Mouse (Mus musculus) liver, postnatal 0 days (tissue): ENCODE results near the gene Pde3a. TPM values are rescaled to one million over a fixed set of nuclear protein-coding genes. Genes with fewer than 3 reads are reported as not detected.

ENCODE experiments used
- ATAC-seq: fragments of 200-750 bp; cut with Nextera tagmentation; 2 replicates; pipeline ENCODE4 v1.8.0; 2017; ENCODE audit warnings: mild to moderate bottlenecking, moderate library complexity
- DNase-seq: peaks from one replicate; pipeline ENCODE4 v3.0.0-alpha.2; 2016
- H3K27ac ChIP-seq: fragments of 300-500 bp; sonication (generic); 2 replicates; pipeline ENCODE4 v1.5.1; 2014; ENCODE audit warnings: antibody characterized with exemption, moderate library complexity, mild to moderate bottlenecking, low read depth
- H3K27me3 ChIP-seq: fragments of 300-500 bp; sonication (generic); 2 replicates; pipeline ENCODE4 v1.6.1; 2014; ENCODE audit warnings: low read length, control low read depth, mixed read lengths; ENCODE audit not compliant: insufficient read depth
- H3K36me3 ChIP-seq: fragments of 300-500 bp; sonication (generic); replicated peaks from 2 replicates; pipeline ENCODE4 v1.6.1; 2014; ENCODE audit warnings: mild to moderate bottlenecking, control low read depth, low read length, moderate library complexity, mixed read lengths; ENCODE audit not compliant: insufficient read depth
- H3K4me1 ChIP-seq: fragments of 300-500 bp; sonication (generic); 2 replicates; pipeline ENCODE4 v1.6.1; 2014; ENCODE audit warnings: antibody characterized with exemption, mild to moderate bottlenecking, control low read depth; ENCODE audit not compliant: insufficient read depth
- H3K4me2 ChIP-seq: fragments of 300-500 bp; sonication (generic); 2 replicates; pipeline ENCODE4 v1.6.1; 2014; ENCODE audit warnings: low read depth, mild to moderate bottlenecking, low read length, moderate library complexity, mixed read lengths
- H3K4me3 ChIP-seq: fragments of 300-500 bp; sonication (generic); 2 replicates; pipeline ENCODE4 v1.5.1; 2014; ENCODE audit warnings: low read depth, low read length
- H3K9ac ChIP-seq: fragments of 300-500 bp; sonication (generic); replicated peaks from 2 replicates; pipeline ENCODE4 v1.6.1; 2014; ENCODE audit warnings: mild to moderate bottlenecking, moderate library complexity
- H3K9me3 ChIP-seq: fragments of 300-500 bp; sonication (generic); 2 replicates; pipeline ENCODE4 v1.6.1; 2016; ENCODE audit warnings: mild to moderate bottlenecking, control low read depth, low read length, mixed read lengths
- CTCF ChIP-seq: sonication (generic); IDR thresholded peaks from 2 replicates; pipeline ENCODE4 v1.5.1; 2016; ENCODE audit warnings: antibody characterized with exemption, low read depth
- EP300 ChIP-seq: IDR thresholded peaks from 2 replicates; pipeline ENCODE4 v1.6.1; 2016; ENCODE audit warnings: antibody characterized with exemption, low read depth, mild to moderate bottlenecking
- WGBS: fragments of 180-500 bp; shearing (Covaris S2); extraction: QIAGEN DNeasy Blood & Tissue Kit; methylation state at CpG from one replicate; pipeline ENCODE4 v1.1.7; 2014; ENCODE audit not compliant: insufficient replicate concordance; 5-methylcytosine and 5-hydroxymethylcytosine counted together
- polyA plus RNA-seq: library from polyadenylated mRNA; unstranded; fragments of >200 nt; fragmentation: Nextera tagmentation; extraction: Ambion mirVana; gene quantifications from 2 replicates; pipeline ENCODE4 v1.2.1, GENCODE M21; 2015

Pde3a gene
- polyA plus RNA-seq, 1 experiment from 2014 or later: 1.3 TPM

DNA sequence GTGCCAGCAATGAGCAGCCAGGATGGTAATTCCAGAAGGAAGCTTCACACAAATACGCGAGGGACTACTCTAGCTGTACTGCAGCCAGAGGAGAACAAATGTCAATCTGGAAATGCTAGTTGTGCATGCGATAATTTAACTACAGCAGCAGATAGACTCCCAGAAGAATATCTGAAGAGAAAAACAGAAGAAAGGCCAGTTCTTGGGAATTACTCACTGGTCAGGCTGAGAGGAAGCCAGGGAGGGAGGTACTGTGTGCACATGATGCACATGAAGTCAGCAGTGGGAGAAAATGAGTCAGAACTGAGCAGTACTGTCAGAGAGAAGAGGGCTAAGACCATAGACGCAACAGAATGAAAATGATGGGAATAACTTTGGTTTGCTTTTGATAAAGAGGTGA is 159.7 kb downstream of the Pde3a start:
- DNase-seq (no peak), ATAC-seq (no peak)
- Histone ChIP-seq H3K27ac (no peak overlapping the region), H3K9me3 (no peaks in the 10 kb centered on the region), H3K4me1 (no peaks in the 10 kb centered on the region), H3K9ac (no peak overlapping the region), H3K4me2 (no peak overlapping the region), H3K36me3 (no peaks in the 10 kb centered on the region), H3K27me3 (no peaks in the 10 kb centered on the region), H3K4me3 (no peak overlapping the region)
- WGBS: 85% methylated on average over 4 of the region's 4 CpGs
- TF ChIP-seq EP300 (no peak), CTCF (no peak)

DNA sequence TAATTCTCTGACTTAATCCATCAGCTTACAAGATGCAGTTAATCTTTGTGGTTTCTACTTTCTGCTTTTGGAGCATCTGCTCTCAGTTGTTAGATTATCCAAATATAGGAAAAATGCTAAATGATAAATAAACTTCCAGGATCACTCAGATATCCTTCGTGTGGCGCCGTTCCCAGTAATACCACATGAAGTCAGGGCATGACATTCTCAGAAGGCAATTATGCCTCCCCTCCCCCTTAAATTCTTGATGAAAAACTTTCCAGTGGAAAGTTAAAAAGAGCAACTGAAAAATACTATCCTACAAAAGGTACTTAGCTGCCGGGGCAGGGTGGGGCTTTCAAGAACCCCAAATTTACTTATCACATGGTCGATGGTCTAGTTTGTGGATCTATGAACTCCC is 161.8 kb downstream of the Pde3a start:
- no peak for TF ChIP-seq EP300
- no peak for TF ChIP-seq CTCF
- 80% methylated on average over 5 of the region's 5 CpGs for WGBS
- Histone ChIP-seq H3K4me1 (no peaks in the 10 kb centered on the region), H3K27ac (no peak overlapping the region), H3K9ac (no peak overlapping the region), H3K36me3 (no peaks in the 10 kb centered on the region), H3K4me2 (no peak overlapping the region), H3K9me3 (no peaks in the 10 kb centered on the region), H3K4me3 (no peak overlapping the region), H3K27me3 (no peaks in the 10 kb centered on the region)
- ATAC-seq (no peak), DNase-seq (no peak)

- H3K36me3 ChIP-seq: no peaks in the 10 kb centered on the region
- ATAC-seq (no peak), DNase-seq (no peak)
- no peaks in the 10 kb centered on the region for H3K4me1 ChIP-seq
- 81% methylated on average over 6 of the region's 6 CpGs for WGBS
- no peaks in the 10 kb centered on the region for H3K9me3 ChIP-seq
- H3K9ac ChIP-seq: no peak overlapping the region
- no peak overlapping the region for H3K4me2 ChIP-seq
- TF ChIP-seq CTCF (no peak), EP300 (no peak)
- no peaks in the 10 kb centered on the region for H3K27me3 ChIP-seq
- H3K4me3 ChIP-seq: no peak overlapping the region
- no peak overlapping the region for H3K27ac ChIP-seq
Observed at GRCm38 (mm10) chr6:141425114-141425513, 176.0 kb downstream of the Pde3a start.

DNA sequence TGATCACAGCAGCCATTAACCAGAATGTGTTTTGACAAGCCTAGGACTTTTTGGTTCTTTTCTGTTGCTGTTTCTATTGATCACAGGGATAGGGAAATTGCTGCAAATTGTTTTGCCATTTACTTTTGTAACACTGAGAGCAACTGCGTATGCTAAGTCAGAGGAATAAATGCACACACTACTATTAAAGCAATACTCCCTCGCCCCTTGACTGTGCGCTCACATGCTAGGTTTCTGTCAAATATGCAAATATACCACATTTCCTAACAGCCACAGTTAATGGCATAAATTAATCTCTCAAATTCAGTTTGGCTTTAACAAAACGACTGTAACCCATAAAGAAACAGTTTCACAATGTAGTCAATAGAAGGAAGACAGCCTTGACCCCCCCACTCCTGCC is 179.5 kb downstream of the Pde3a start:
- H3K4me3 ChIP-seq: no peak overlapping the region
- TF ChIP-seq EP300: no peak
- H3K4me1 ChIP-seq: no peaks in the 10 kb centered on the region
- H3K27me3 ChIP-seq: no peaks in the 10 kb centered on the region
- no peak overlapping the region for H3K4me2 ChIP-seq
- DNase-seq (no peak), ATAC-seq (no peak)
- H3K9ac ChIP-seq: no peak overlapping the region
- H3K9me3 ChIP-seq: no peaks in the 10 kb centered on the region
- WGBS: 72% methylated on average over 4 of the region's 4 CpGs
- H3K27ac ChIP-seq: no peak overlapping the region
- H3K36me3 ChIP-seq: no peaks in the 10 kb centered on the region

GRCm38 (mm10) chr6:141430134-141430533 is 181.1 kb downstream of the Pde3a start:
- H3K9me3 ChIP-seq: no peaks in the 10 kb centered on the region
- no peaks in the 10 kb centered on the region for H3K36me3 ChIP-seq
- peak; percentile 56 for TF ChIP-seq CTCF
- TF ChIP-seq EP300: no peak
- no peaks in the 10 kb centered on the region for H3K27me3 ChIP-seq
- no peak overlapping the region for H3K27ac ChIP-seq
- no peak overlapping the region for H3K4me3 ChIP-seq
- H3K4me2 ChIP-seq: no peak overlapping the region
- no peaks in the 10 kb centered on the region for H3K4me1 ChIP-seq
- WGBS: 88% methylated on average over 1 of the region's 1 CpGs
- DNase-seq: no peak
- no peak for ATAC-seq
- H3K9ac ChIP-seq: no peak overlapping the region

DNA sequence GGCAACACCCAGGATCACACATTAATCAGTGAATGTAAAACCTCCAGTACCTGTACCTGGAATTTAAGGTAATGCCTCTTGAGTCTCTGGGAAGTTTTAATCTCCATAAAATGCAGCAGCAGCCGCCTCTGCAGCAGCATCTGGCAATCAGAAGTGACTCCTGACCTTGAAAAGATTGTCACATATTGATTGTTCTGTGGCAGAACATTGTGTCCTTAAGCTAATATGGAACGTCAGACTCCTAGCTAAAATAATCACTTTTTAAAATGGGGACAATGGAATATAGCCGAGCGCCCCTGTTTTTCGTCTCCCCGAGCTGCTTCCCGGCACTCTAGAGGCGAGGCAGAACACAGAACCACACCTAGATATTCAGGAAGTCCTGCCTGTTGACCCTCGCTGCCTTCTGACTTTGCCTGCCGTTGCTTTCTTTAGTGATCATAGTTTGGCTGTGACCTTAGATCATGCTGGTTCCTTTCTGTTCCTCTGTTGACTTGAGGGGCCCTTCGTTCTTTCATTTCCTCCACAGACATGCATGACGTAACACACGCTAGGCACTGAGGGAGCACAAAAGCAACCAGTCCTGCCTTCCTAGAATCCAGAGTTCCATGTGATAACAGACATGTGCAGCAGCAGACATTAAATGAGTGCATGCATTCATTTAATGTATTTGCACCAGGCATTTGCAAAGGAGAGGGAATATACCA is 183.4 kb downstream of the Pde3a start:
- H3K9me3 ChIP-seq: no peaks in the 10 kb centered on the region
- ATAC-seq: peak; percentile 84
- 59% methylated on average over 13 of the region's 13 CpGs for WGBS

More for the DNA sequence above, 183.4 kb downstream of the Pde3a start:
- no peaks in the 10 kb centered on the region for H3K36me3 ChIP-seq
- H3K27ac ChIP-seq: peak overlapping the region; percentile 45
- H3K4me2 ChIP-seq: no peak overlapping the region
- H3K4me3 ChIP-seq: no peak overlapping the region
- H3K27me3 ChIP-seq: no peaks in the 10 kb centered on the region
- TF ChIP-seq CTCF (no peak), EP300 (peak; percentile 61)
- H3K9ac ChIP-seq: no peak overlapping the region
- H3K4me1 ChIP-seq: no peaks in the 10 kb centered on the region
- DNase-seq: peak; percentile 15
